Mouse (Mus musculus) left cerebral cortex, postnatal 10 days (tissue): ENCODE data around the gene Pcna. TPM values are rescaled to one million over a fixed set of nuclear protein-coding genes. Genes with fewer than 3 reads are reported as not detected.
A peak's percentile ranks its signal among the peaks of the same experiment; 100 is the strongest.
"Not testable (repeated sequence)": the region's sequence is repeated elsewhere in the genome, so short reads cannot be mapped to it uniquely, and the experiment has no call there.

Experiments
- DNase-seq, 2 experiments: peaks; one replicate each; pipeline ENCODE4 v3.0.0; 2021 to 2022; ENCODE audit warnings: low spot score in 2 of 2, mixed read lengths in 1 of 2; ENCODE audit errors: extremely low spot score in 1 of 2
- intact Hi-C: fragments of 180-260 bp; cut with DNase I; formaldehyde crosslinking; loops from one replicate; pipeline ENCODE4 v1.15.1; 2025
- total RNA-seq, 2 experiments: library from RNA; stranded (reverse); gene quantifications; 2 replicates each; pipeline ENCODE4 v1.2.3; 2021

Pcna gene
- total RNA-seq, 2 experiments from 2014 or later: 57.1 to 61.2 TPM

- intact Hi-C loops: loop anchor here (2.0 to 5.0 kb wide), 2 partner anchors 267 to 425 kb away; no protein-coding TSS in a partner anchor
- DNase-seq: peak; percentile 95 to 96
These were observed 5.4 kb downstream of the Pcna start, which contains the start of gene Tmem230 for GRCm38 (mm10) chr2:132247539-132248313. Gene Tmem230 (minus strand): TSS chr2:132247807.

- intact Hi-C loops: loop anchor here (5.0 kb wide), 1 partner anchor 101 kb away; no protein-coding TSS in a partner anchor
- no peak for DNase-seq
These were observed 9.7 kb downstream of the Pcna start for GRCm38 (mm10) chr2:132243370-132243769.

GRCm38 (mm10) chr2:132240457-132240856, 12.7 kb downstream of the Pcna start:
- intact Hi-C loops: loop anchor here (2.0 to 5.0 kb wide), 2 partner anchors 98 to 258 kb away; no protein-coding TSS in a partner anchor
- peak; percentile 43 to 60 for DNase-seq

DNA sequence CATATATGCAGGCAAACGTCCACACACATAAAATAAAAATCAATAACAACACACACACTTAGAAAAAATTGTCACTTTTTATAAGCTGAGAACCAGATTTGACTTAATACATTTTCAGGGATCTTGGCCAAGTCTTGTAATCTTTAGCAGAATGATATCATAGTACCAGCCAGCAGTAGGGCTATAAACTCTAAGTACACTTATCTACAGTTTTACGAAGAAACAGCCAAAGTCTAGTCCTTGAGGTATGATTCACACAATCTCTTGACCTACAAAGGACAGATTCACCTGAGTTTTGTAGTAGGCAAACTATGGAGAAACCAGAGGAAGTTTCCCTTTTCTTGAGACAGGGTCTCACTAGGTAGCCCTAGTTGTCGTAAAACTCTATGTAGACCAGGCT, 13.7 kb downstream of the Pcna start:
- DNase-seq, intact Hi-C loops: not testable (repeated sequence)

DNA sequence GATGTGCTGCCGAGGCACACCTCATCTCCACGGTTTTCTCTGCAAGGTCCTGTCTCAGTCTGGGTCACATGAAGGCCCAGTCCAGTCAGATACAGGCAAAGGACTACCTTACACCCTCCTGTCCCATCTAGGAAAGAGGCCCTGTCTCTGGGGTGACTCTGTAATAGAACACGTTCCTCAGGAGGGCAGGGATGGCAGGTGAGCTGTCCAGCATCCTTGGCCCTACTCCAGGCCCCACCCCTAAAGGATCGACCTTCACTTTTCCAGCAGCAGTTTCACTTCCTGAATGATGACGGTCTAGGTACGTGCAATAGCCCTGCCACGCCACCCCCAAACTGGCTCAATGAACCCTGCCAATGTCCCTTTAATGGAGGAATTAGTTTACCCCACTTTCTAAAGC, 17.1 kb downstream of the Pcna start:
- no peak for DNase-seq
- intact Hi-C loops: no loop called here

- DNase-seq: no peak
- intact Hi-C loops: no loop called here
These were observed 17.8 kb downstream of the Pcna start for GRCm38 (mm10) chr2:132235291-132235690.

DNA sequence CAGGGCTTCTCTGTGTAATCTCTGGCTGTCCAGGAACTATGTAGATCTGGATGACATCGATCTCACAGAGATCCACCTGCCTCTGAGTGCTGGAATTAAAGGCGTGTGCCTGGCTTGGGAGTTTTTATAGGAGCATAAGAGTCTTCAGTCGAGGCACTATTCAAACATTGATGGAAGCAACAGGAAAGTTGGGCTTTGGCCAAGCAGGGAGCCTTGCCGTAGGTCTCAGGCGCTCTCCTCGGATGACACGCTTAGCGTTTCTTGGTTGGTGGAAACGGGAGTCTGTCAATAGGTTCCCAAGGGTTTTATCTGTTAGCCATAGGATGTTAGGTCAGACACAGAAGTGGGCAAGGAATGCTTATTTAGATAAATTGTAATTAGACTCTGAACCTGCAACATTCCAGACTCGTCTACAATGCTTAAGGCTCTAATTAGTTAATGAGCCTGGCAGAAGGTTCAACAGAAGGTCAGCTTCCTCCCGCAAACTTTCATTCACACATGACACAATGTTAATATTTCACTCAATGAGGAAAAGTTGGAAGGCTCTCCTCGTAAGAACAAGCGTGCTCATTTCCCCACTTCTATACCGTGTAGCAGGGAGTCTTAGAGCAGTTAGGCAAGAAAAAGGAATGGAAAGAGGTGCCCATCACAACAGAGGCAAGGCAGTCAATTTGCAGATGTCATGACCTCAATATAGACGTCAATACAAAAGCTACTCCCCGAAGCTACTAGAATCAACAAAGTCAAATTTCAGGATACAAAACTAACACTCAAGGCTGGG, 18.9 kb downstream of the Pcna start:
- DNase-seq: no peak
- intact Hi-C loops: no loop called here

DNA sequence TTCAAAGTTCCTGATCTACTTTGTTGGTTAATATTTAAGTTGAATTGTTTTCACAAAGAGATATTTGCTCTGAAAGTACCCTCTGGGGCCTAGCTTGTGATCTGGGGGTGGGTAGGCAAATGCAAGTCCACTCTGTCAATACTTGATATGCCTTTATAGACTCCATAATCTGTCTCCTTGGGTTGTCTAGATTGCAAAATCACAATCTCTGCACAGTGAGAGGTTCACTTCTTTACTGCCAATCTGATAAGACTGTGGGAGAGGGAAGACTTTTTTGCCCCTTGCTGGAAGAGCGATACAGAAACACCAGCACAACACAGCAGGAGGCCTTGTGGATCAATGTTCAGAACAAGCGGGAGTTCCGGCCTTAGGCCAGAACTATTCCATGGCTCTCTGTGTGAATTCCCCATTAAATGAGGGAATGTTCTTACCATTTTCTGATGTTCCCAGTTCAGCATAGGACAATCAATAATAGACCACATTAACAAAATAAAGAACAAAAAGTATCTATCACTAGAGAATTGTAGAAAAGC, 20.6 kb downstream of the Pcna start:
- intact Hi-C loops: no loop called here
- DNase-seq: no peak

- intact Hi-C loops: loop anchor here (5.0 kb wide), 1 partner anchor 242 kb away; no protein-coding TSS in a partner anchor
These were observed 28.8 kb downstream of the Pcna start for GRCm38 (mm10) chr2:132224359-132224758.

GRCm38 (mm10) chr2:132221611-132222073, 31.5 kb downstream of the Pcna start:
- peak; percentile 27 to 28 for DNase-seq
- intact Hi-C loops: loop anchor here (5.0 kb wide), 1 partner anchor 239 kb away; no protein-coding TSS in a partner anchor

More at GRCm38 (mm10) chr2:132224359-132224758, 28.8 kb downstream of the Pcna start:
- no peak for DNase-seq

GRCm38 (mm10) chr2:132211995-132212656, 41.0 kb downstream of the Pcna start:
- DNase-seq: no peak
- intact Hi-C loops: no loop called here

- no peak for DNase-seq
- intact Hi-C loops: no loop called here
These were observed 42.3 kb downstream of the Pcna start for GRCm38 (mm10) chr2:132210806-132211312.

GRCm38 (mm10) chr2:132208246-132208881, 44.8 kb downstream of the Pcna start:
- no peak for DNase-seq
- intact Hi-C loops: no loop called here

DNA sequence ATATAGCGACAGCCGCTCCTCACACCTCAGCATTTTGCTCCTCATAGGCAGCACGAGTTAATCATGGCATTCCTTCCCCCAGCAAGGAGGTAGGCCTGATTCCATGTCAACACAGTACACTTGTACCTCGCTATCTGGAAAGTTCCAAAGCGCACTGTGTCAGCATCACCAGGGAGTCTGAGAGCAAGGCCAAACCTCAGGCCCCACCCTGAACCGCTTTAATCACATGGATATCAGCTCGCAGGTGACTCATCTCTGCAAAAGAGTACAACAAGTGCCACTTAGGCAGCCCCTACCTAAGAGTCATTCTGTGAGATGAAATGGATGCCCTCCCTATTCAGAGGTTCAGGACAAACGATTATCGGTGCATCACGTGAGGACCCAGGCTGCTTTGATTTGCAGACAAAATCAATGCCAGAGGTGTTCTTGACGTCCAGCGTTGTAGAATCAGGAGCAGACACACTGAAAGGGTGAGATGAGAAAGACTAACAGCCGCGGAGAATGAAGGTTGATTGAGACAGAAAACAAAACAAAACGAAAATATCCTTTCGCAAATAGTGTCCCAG, 46.7 kb downstream of the Pcna start:
- intact Hi-C loops: no loop called here

GRCm38 (mm10) chr2:132205549-132205948, 47.6 kb downstream of the Pcna start:
- intact Hi-C loops: no loop called here
- no peak for DNase-seq

More for the DNA sequence above, 46.7 kb downstream of the Pcna start:
- no peak for DNase-seq

GRCm38 (mm10) chr2:132203773-132204172, 49.3 kb downstream of the Pcna start:
- intact Hi-C loops: no loop called here
- no peak for DNase-seq

DNA sequence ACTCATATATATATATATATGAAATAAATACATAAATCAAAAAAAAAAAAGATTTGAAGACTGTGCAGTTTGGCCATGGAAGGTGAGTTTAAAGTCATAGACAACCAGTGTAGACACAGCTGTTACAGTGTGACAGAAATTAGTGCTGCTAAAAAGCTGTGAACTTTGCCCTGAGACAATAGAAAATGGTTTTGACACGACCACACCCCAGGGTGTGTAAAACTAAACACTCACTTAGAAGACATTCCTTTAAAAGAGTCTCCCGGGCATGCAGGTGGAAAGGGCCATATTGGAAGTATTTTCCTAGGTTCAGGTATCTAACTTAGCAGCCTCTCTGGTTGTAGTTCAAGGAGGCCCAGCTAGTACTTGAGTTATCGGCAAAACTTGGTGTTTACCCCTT, 49.9 kb downstream of the Pcna start:
- DNase-seq: no peak
- intact Hi-C loops: no loop called here
